Mouse (Mus musculus) layer of hippocampus, postnatal 14 days (tissue): ENCODE measurements around the gene Ncr1. TPM values are rescaled to one million over a fixed set of nuclear protein-coding genes. Genes with fewer than 3 reads are reported as not detected.
"Not testable (repeated sequence)": the region's sequence is repeated elsewhere in the genome, so short reads cannot be mapped to it uniquely, and the experiment has no call there.

Experiments
- DNase-seq, 2 experiments: peaks; one replicate each; pipeline ENCODE4 v3.0.0; 2021 to 2022; ENCODE audit warnings: low spot score in 2 of 2, mixed read lengths in 1 of 2
- long read RNA-seq, 2 experiments: library from polyadenylated mRNA; stranded (forward); transcript quantifications; one replicate each; pipeline ENCODE4 v2.0.0; 2021
- microRNA-seq, 2 experiments: library from miRNA; unstranded; fragments of <30 nt; microRNA quantifications; one replicate each; pipeline ENCODE4 v1.2.0; 2021
- total RNA-seq, 2 experiments: library from RNA; stranded (reverse); gene quantifications; 2 replicates each; pipeline ENCODE4 v1.2.3; 2021

Ncr1 gene
- not detected for total RNA-seq
- long read RNA-seq, experiment 1, result 0 reads
- long read RNA-seq, experiment 2, result 0 reads

GRCm38 (mm10) chr7:4337509-4337908, at the start of gene Ncr1:
Gene Ncr1, plus strand, starts transcription at chr7:4337724.
- no peak for DNase-seq

GRCm38 (mm10) chr7:4292638-4293037, 44.9 kb upstream of the Ncr1 start:
- DNase-seq, result no peak

GRCm38 (mm10) chr7:4297189-4297588, 40.3 kb upstream of the Ncr1 start:
- no peak for DNase-seq

GRCm38 (mm10) chr7:4300166-4300565, 37.4 kb upstream of the Ncr1 start:
- no peak for DNase-seq

GRCm38 (mm10) chr7:4303457-4303856, 34.1 kb upstream of the Ncr1 start:
- no peak for DNase-seq

- not testable (repeated sequence) for DNase-seq
Measured at GRCm38 (mm10) chr7:4313109-4313508, 24.4 kb upstream of the Ncr1 start.

- DNase-seq, result not testable (repeated sequence)
Measured at GRCm38 (mm10) chr7:4313531-4313930, 24.0 kb upstream of the Ncr1 start.

GRCm38 (mm10) chr7:4323301-4323700, 14.2 kb upstream of the Ncr1 start:
- no peak for DNase-seq

- no peak for DNase-seq
Measured at GRCm38 (mm10) chr7:4373521-4373920, 36.0 kb downstream of the Ncr1 start.

Small RNAs within 50 kb of the gene (microRNA-seq; reads per million reads assigned to microRNA genes)
- 0 reads per million in 2 experiments for gene Gm24752
- 0 reads per million in 2 experiments for gene Gm25349

Other genes starting within 250 kb of the Ncr1 start
- 100 to 1,000 TPM; 671 to 757 TPM for gene Ttyh1, start 218.3 kb upstream of the Ncr1 start, total RNA-seq
- gene Leng8, start 200.7 kb upstream of the Ncr1 start, total RNA-seq, result 100 to 1,000 TPM; 157 to 196 TPM
- 1 to 10 TPM; 5.2 to 6.2 TPM for gene Leng9, start 187.3 kb upstream of the Ncr1 start, total RNA-seq
- gene Cdc42ep5, start 172.9 kb upstream of the Ncr1 start, total RNA-seq, result 1 to 10 TPM; 1.1 to 1.4 TPM
- gene Lilra5, start 100.0 kb upstream of the Ncr1 start, total RNA-seq, result not detected
- gene Gp6, start 60.0 kb downstream of the Ncr1 start, total RNA-seq, result not detected
- gene Rdh13, start 107.9 kb downstream of the Ncr1 start, total RNA-seq, result 10 to 100 TPM; 25.5 to 30.2 TPM
- gene Eps8l1, start 123.0 kb downstream of the Ncr1 start, total RNA-seq, result 1 to 10 TPM; 2.8 to 4.7 TPM
- 100 to 1,000 TPM; 125 to 127 TPM for gene Ppp1r12c, start 164.0 kb downstream of the Ncr1 start, total RNA-seq
- 1 to 10 TPM; 1.9 to 8.6 TPM for gene Tnnt1, start 178.7 kb downstream of the Ncr1 start, total RNA-seq
- 1 to 10 TPM in 1 of 2 experiments, under 1 TPM in 1; 0.57 to 1.1 TPM for gene Tnni3, start 186.5 kb downstream of the Ncr1 start, total RNA-seq
- 1 to 10 TPM in 1 of 2 experiments, under 1 TPM in 1; 0.83 to 1.1 TPM for gene Dnaaf3, start 194.7 kb downstream of the Ncr1 start, total RNA-seq
- gene Syt5, start 209.8 kb downstream of the Ncr1 start, total RNA-seq, result 100 to 1,000 TPM; 193 to 200 TPM